Mouse (Mus musculus): ENCODE data around the gene Atrnl1.

The Atrnl1 gene

DNA sequence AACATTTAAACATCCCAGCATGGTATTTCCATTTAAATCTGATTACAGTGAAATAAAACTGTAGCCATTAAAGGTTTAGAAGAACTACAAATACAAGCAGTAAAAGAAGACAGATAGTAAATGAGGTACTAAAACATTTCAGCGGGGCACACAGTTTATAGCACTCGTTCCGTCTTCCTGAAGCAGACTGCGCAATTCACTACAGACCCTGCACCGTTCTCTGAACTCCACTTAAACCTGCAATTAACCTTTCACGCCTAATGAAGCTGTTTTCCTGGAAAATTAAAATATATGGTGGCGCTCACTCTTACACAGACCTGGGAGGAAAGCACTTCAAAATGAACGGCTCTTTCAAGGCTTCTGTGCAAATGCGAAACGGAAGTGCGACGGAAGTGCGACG lies 514.2 kb downstream of the Atrnl1 start:
- no peak for DNase-seq

DNA sequence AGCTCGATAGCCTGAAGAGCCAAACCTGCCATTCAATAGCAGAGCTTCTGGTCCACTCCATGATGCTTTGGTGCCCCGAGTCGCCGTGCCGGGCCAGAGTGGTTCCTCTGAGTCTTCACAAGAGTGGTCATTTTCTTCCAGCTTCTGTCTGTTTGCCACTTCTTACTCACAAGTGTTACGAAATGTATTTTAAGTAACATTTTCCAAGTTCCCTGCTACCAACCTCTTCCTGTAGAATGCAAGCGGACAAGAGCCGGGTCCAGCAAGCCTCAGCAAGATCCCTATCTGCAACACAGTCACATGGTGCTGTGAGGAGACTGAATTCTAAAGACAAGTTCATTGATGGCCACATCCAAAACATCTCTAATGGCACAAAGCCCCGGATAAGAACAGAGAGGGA lies 521.1 kb downstream of the Atrnl1 start:
- DNase-seq, result no peak

DNA sequence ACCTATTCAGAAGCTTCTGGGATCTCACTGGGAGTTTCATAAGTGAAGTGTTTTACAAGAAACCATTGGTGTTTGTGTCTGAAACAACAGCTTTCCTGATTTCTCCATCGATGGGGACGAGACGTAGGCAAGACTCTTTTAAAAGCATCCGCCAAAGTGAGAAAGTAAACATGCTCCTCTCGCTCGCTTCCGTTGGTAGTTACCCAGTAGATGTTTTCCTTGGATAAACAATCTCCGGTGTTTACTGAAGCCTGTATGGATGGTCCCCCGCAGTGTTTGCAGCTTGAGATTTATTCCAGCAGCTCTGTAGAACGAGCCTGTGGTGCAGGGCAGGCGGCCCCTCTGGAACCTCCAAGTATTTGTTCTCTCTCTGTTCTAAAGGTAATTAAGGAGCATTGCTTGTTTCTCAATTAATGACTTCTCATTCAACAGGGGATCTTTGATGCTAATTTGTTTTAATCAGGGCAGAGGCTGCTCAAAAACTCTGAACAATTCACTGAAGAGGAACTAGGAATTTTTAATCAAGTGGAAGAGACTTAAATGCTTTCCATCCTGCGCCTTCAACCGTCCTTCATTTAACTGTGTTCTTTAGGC lies 529.5 kb downstream of the Atrnl1 start:
- no peak for DNase-seq

DNA sequence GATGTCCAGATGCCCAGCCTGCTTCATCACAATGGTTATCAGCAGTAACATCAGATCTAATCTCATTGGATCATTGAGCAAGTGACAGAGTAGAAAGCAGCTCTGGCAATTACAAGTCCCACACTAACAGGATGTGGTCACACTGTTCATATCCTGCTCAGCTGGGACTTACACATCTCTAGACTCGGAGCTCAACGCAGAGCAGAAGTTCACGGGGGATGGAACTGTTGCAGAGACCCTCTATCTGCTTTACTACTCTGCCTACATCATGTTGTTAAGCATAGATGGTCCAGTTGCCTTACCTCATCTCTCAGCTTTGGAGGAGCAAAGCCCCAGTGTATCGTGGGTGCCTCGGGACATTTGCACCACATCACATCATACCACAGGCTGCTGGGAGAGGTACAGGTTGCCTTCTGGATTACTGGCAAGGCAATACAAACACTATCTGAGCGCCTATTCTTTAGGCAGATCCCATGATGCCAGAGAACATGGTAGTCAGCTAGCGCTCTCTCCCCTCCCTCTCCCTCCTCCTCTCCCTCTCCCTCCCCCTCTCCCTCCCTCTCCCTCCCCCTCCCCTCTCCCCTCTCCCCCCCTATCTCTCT lies 533.1 kb downstream of the Atrnl1 start:
- DNase-seq, result no peak

DNA sequence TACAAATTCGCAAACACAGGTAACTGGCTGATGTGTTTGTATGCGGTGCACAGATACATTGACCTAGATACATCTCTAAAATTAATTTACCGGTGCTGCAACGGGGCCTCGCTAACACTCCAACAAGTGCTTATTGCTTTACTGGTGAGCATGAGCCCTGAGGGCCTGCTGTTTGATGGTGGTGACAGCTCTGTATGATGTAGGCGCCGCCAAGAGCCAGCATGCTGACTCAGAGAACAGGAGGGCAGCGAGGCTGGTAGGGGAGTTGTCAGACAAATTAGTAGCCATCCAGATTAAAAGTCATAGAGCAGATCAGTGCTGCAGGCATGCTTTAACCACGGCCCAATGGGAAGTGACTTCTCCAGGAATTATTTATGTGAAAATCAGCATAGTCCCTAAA lies 534.7 kb downstream of the Atrnl1 start:
- DNase-seq, result no peak

DNA sequence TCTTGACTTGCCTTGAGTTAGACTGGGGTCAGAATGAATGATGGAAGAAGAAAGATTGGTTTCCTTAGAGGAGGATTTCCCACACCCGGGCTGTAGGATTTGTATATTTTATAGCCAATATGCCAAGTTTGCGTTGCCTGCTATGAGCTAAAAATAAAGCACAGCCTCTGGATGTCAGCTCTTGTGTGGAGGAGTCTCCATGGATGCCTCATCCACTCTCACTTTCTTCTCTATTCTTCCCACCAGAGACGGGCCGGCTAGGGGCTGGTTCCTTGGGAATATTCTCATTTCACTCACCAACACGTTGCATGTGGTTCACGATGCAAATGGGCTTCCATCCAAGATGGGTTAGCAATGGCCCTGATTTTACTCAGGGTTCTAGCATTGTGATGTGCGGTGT lies 540.4 kb downstream of the Atrnl1 start:
- DNase-seq, result no peak

DNA sequence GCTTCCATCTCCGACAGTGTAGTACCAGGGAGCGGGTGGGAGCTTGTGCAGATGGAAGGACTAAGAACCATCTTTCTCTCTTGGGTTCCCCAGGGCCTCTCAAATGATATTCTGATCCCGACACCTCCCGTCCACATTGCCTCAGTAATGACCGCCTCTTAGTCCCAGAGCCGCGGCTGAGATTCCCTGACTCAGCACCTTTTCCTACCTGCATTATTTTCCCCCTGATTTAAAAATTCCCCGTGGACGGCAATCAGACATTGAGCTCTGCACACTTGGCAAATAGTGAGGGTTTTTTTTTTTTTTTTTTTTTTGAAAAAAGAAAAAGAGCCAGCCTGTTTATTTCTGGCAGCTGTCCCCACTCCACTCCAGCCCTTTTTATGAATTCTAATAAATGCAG lies 550.7 kb downstream of the Atrnl1 start:
- no peak for DNase-seq

DNA sequence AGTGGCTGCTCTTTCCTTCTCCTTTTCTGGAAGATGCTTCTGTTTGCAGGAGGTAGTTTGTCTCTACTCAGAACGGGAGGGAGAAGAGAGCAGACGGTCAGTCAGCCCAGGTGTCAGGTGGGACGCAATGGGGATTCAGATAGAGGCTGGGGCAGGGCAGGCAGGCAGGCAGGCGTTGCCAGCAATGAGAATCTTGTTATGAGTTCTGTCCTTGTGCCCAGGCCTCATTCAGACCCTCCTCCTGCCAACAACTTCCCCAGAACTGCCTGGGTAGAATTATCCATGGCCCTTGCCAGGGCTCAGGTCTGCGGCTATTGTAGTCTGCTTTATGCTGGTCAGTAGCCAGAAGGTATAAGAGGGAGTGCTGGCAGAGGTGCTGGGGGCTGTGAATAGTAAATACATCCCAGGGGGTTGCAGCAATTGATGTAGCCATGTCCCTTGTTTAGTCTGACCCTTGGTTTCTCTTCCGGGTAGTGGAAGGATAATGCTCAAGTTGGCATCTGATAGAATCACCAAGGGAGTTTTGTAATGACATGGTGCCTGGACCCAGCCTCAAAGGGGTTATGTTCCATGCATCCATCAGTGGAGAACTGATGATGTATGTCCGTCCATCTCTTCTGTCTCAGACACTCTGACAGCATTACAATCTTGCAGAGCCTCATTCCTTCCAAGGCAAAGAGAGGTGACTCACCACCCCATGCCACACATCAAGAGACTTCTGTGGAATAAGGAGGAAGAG lies 554.2 kb downstream of the Atrnl1 start:
- DNase-seq, result no peak

DNA sequence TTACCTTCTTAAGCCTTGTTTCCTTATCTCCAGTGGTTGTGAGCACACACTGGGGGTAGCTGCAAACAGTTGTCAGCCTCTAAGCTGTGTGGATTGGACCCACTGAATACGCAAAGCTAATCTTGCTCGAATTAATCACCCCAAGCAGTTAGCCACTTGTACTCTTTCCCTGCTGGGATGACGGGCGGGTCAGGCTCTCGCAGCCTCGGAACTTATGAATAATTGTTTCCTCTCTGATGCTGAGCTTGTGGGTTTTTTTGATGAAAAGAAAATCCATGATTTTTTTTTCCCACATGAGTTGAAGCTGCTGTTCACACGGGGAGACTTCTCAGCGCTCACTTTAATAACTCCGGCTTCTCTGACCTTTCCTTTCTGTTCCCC lies 554.8 kb downstream of the Atrnl1 start:
- DNase-seq, result no peak

DNA sequence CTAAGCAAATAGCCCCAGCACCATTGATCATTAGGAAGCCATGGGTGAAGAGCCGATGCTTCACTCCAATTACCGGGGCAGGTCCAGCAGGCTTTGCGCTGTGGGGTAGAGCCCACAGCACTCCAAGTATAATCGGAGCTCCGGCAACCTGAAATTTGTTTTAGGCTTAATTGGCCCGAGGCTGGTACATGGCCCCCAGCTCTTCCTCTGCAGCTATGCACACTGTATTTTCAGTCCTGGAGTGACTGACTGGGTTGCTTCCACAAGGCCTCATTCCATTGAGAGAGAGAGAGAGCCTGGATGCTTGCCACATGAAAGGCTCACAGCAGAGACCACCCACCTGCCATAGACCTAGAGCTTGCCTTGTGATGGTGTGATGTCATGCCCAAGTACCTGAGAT lies 555.3 kb downstream of the Atrnl1 start:
- no peak for DNase-seq

DNA sequence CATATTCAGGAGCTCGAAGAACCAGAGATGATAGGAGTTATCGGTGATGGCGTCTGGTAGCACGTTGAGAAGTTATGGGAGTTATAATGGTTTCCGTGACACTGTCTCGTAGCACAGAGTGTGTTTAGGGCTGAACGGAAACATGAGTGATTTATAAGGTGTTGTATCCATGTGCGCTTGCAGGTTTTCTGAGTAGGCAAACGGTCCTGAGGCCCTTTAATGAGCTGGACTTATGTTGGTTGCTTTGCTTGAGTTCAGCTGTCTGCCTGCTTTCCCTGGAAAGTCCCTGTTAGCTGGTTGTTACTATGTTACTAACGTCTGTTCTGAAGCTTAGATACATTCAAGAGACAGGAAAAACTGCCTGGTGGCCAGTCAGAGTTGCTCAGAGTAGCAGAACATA lies 567.6 kb downstream of the Atrnl1 start:
- DNase-seq, result no peak

DNA sequence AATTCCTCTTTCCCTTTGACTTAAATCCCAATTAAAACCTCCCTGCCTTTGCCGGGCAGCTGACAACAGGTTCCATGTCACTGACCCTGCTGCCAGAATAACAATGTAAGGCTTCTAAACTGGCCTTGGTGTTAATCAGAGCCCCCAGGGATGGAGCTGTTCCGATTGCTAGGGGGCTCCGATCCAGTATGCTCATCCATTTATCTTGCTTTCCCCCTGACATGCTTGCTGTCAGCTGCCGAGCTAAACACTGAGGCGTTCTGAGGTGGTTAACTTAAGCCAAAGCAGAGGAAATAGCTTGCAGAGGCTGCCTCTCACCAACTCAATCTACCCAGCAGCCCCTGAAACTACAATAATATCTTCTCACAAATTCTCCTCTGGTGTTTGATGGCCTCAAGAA lies 569.9 kb downstream of the Atrnl1 start:
- DNase-seq, result no peak
